1 mouse cellular context compared by ENCODE assay signal in genomic region chr14:55641291-55641690, GRCm38 (mm10).
TF ChIP-seq lines count a peak whose summit lies in the region.

No protein-coding gene starts in this region.

TF ChIP-seq in myocyte, 11 proteins besides CTCF, POLR2A, EP300 and RAD21 (continued from another document):
- TF ChIP-seq SRF (IDR thresholded peaks at IDR 0.05; ENCODE audit: control insufficient read depth, insufficient read length, low read depth) (no peak), CEBPB (IDR thresholded peaks at IDR 0.05; ENCODE audit: insufficient read depth, poor library complexity, severe bottlenecking) (no peak), USF1 (IDR thresholded peaks at IDR 0.05; ENCODE audit: low read depth) (no peak)
